Mouse (Mus musculus) megakaryocyte, embryonic 14.5 days (primary cell): ENCODE data around the gene Srgap3.

Source experiments
- FLI1 ChIP-seq: IDR thresholded peaks from 2 replicates; pipeline ENCODE4 v1.6.1; 2012; ENCODE audit warnings: low read length, inconsistent platforms, mixed read lengths
- GATA1 ChIP-seq: IDR thresholded peaks from 3 replicates; pipeline ENCODE4 v1.6.1; 2012; ENCODE audit warnings: mixed read lengths, low read length, inconsistent platforms, borderline replicate concordance

- no peak for TF ChIP-seq GATA1
- no peak for TF ChIP-seq FLI1
Measured at GRCm38 (mm10) chr6:112943596-112944245, 3.3 kb downstream of the Srgap3 start.
